Mouse (Mus musculus) liver, embryonic 14 days (tissue): ENCODE results near the gene Olfr105-ps. TPM values are rescaled to one million over a fixed set of nuclear protein-coding genes. Genes with fewer than 3 reads are reported as not detected.

Source experiments
- polyA plus RNA-seq: library from polyadenylated mRNA; depleted of rRNA; stranded (reverse); fragments of >200 nt; gene quantifications from 2 replicates; pipeline ENCODE4 v1.2.3, GENCODE M21; 2012; rRNA removed

Gene Olfr105-ps
- polyA plus RNA-seq: not detected in 2 replicates

DNA sequence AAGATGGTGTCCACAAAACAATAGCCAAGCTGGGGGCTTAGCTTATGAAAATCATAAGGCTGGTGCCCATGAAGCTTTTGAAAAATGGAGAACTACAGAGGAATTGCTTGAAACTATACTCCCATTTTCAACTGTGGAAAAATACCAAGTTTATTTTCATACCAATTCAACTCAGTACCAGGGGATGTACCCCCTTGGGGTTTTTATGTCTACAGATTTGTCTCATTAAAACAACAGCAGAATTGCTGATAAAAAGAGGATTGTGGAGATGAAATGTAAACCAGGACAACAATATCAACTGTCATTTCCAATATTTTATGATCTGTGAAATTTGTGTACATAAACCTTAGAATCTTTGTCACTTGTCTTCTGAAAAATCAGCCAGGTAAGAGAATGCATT is at the start of gene Olfr105-ps:
Gene Olfr105-ps, plus strand, starts transcription at position 301 of the 400 bp plus-strand sequence.

DNA sequence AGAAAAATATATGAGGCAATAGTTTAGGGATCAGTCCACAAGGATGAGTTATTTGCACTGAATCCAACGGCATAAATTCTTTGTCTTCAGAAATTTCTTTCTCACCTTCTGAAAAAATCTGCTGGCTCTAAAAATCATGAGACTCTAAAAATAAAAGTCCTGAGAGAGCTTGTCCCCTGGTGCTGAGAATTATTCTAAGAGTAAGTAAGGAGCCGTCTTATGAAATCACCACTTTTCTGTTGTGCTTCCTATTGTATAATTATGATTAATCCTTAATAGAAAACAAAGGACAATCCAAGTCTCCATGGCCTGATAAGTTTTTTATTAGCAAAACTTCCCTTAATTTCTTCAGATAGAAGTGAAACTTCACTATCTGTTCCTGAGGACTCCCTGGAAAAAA is 39.2 kb upstream of the Olfr105-ps start, which contains the start of gene Olfr103:
Gene Olfr103, minus strand, starts transcription at position 101 of the 400 bp plus-strand sequence.

GRCm38 (mm10) chr17:37359282-37359681 is 19.6 kb upstream of the Olfr105-ps start, which contains the start of gene Olfr104-ps:
Olfr104-ps (plus strand) TSS chr17:37359582.

GRCm38 (mm10) chr17:37390093-37390492 is 11.3 kb downstream of the Olfr105-ps start, which contains the start of gene Olfr106-ps:
Olfr106-ps (plus strand) TSS chr17:37390393.

GRCm38 (mm10) chr17:37398926-37399325 is 20.1 kb downstream of the Olfr105-ps start, which contains the start of gene Olfr107:
Olfr107 (plus strand) TSS chr17:37399226.

Other genes with a start within 250 kb of the Olfr105-ps start
- not detected in 2 replicates for gene Olfr93, start 217.5 kb upstream of the Olfr105-ps start, polyA plus RNA-seq
- gene Ubd, start 185.1 kb upstream of the Olfr105-ps start, polyA plus RNA-seq: not detected in 2 replicates
- gene Olfr94, start 178.0 kb upstream of the Olfr105-ps start, polyA plus RNA-seq: not detected in 2 replicates
- not detected in 2 replicates for gene Olfr95, start 165.9 kb upstream of the Olfr105-ps start, polyA plus RNA-seq
- not detected in 2 replicates for gene Olfr96, start 158.9 kb upstream of the Olfr105-ps start, polyA plus RNA-seq
- gene Olfr97, start 141.7 kb upstream of the Olfr105-ps start, polyA plus RNA-seq: not detected in 2 replicates
- not detected in 2 replicates for gene Olfr98, start 115.3 kb upstream of the Olfr105-ps start, polyA plus RNA-seq
- gene H2-M3, start 108.8 kb upstream of the Olfr105-ps start, polyA plus RNA-seq: 0.87 and 1.1 TPM in 2 replicates
- gene Olfr99, start 95.6 kb upstream of the Olfr105-ps start, polyA plus RNA-seq: not detected in 2 replicates
- gene Olfr101, start 74.7 kb upstream of the Olfr105-ps start, polyA plus RNA-seq: not detected in 2 replicates
- not detected in 2 replicates for gene Olfr102, start 62.0 kb upstream of the Olfr105-ps start, polyA plus RNA-seq
- gene Olfr103, start 39.3 kb upstream of the Olfr105-ps start, polyA plus RNA-seq: not detected in 2 replicates
- gene Olfr104-ps, start 19.5 kb upstream of the Olfr105-ps start, polyA plus RNA-seq: not detected in 2 replicates
- gene Olfr106-ps, start 11.4 kb downstream of the Olfr105-ps start, polyA plus RNA-seq: not detected in 2 replicates
- gene Olfr107, start 20.2 kb downstream of the Olfr105-ps start, polyA plus RNA-seq: not detected in 2 replicates
- not detected in 2 replicates for gene Olfr108, start 66.4 kb downstream of the Olfr105-ps start, polyA plus RNA-seq
- not detected in 2 replicates for gene Olfr109, start 79.9 kb downstream of the Olfr105-ps start, polyA plus RNA-seq
- 0.02 TPM in 1 of 2 replicates, not detected in the other for gene H2-M2, start 104.5 kb downstream of the Olfr105-ps start, polyA plus RNA-seq
- gene Olfr110, start 113.4 kb downstream of the Olfr105-ps start, polyA plus RNA-seq: not detected in 2 replicates
- gene Olfr111, start 129.0 kb downstream of the Olfr105-ps start, polyA plus RNA-seq: 0.03 and 0.06 TPM in 2 replicates
- not detected in 2 replicates for gene Olfr112, start 190.4 kb downstream of the Olfr105-ps start, polyA plus RNA-seq
- gene Olfr113, start 198.6 kb downstream of the Olfr105-ps start, polyA plus RNA-seq: not detected in 2 replicates
- not detected in 2 replicates for gene Olfr114, start 213.7 kb downstream of the Olfr105-ps start, polyA plus RNA-seq
- not detected in 2 replicates for gene Olfr115, start 248.1 kb downstream of the Olfr105-ps start, polyA plus RNA-seq
- not detected in 2 replicates for gene Olfr116, start 248.2 kb downstream of the Olfr105-ps start, polyA plus RNA-seq